Mouse (Mus musculus) forebrain, embryonic 14.5 days (tissue): ENCODE results near the gene Syt6. TPM values are rescaled to one million over a fixed set of nuclear protein-coding genes. Genes with fewer than 3 reads are reported as not detected.
"Not testable (repeated sequence)": the region's sequence is repeated elsewhere in the genome, so short reads cannot be mapped to it uniquely, and the experiment has no call there.

Source experiments
- ATAC-seq: fragments of 200-750 bp; cut with Nextera tagmentation; 2 replicates; pipeline ENCODE4 v1.8.0; 2017; ENCODE audit warnings: mild to moderate bottlenecking, moderate library complexity
- DNase-seq: peaks from one replicate; pipeline ENCODE4 v3.0.0-alpha.2; 2015; ENCODE audit warnings: low spot score
- H3K27ac ChIP-seq: fragments of 300-500 bp; sonication (generic); 2 replicates; pipeline ENCODE4 v1.5.1; 2014; ENCODE audit warnings: low read depth, mild to moderate bottlenecking, control low read depth, low read length, moderate library complexity
- H3K27me3 ChIP-seq: fragments of 300-500 bp; sonication (generic); replicated peaks from 2 replicates; pipeline ENCODE4 v1.6.1; 2014; ENCODE audit warnings: low read length, control low read depth, mixed read lengths; ENCODE audit not compliant: control insufficient read depth, insufficient read depth
- H3K36me3 ChIP-seq: fragments of 300-500 bp; sonication (generic); 2 replicates; pipeline ENCODE4 v1.6.1; 2014; ENCODE audit warnings: low read length, control low read depth; ENCODE audit not compliant: control insufficient read depth, insufficient read depth
- H3K4me1 ChIP-seq: fragments of 300-500 bp; sonication (generic); 2 replicates; pipeline ENCODE4 v1.6.1; 2014; ENCODE audit warnings: antibody characterized with exemption, low read length, control low read depth; ENCODE audit not compliant: control insufficient read depth, insufficient read depth
- H3K4me2 ChIP-seq: fragments of 300-500 bp; sonication (generic); 2 replicates; pipeline ENCODE4 v1.6.1; 2014; ENCODE audit warnings: mild to moderate bottlenecking, control low read depth, low read length
- H3K4me3 ChIP-seq: fragments of 300-500 bp; sonication (generic); 2 replicates; pipeline ENCODE4 v1.5.1; 2014; ENCODE audit warnings: low read depth, low read length, control low read depth
- H3K9ac ChIP-seq: fragments of 300-500 bp; sonication (generic); 2 replicates; pipeline ENCODE4 v1.6.1; 2014; ENCODE audit warnings: mild to moderate bottlenecking, low read length, control low read depth, moderate library complexity
- H3K9me3 ChIP-seq: fragments of 300-500 bp; sonication (generic); replicated peaks from 2 replicates; pipeline ENCODE4 v1.6.1; 2016; ENCODE audit warnings: low read length, control low read depth, mixed read lengths; ENCODE audit not compliant: control insufficient read depth
- WGBS: fragments of 180-500 bp; shearing (Covaris S2); extraction: QIAGEN DNeasy Blood & Tissue Kit; methylation state at CpG from one replicate; pipeline ENCODE4 v1.1.7; 2014; 5-methylcytosine and 5-hydroxymethylcytosine counted together
- polyA plus RNA-seq: library from polyadenylated mRNA; unstranded; fragments of >200 nt; fragmentation: Nextera tagmentation; extraction: Ambion mirVana; gene quantifications from 2 replicates; pipeline ENCODE4 v1.2.1, GENCODE M21; 2014

The Syt6 gene
- polyA plus RNA-seq, 1 experiment from 2014 or later: 12.6 TPM

GRCm38 (mm10) chr3:103627661-103628060 is 52.6 kb downstream of the Syt6 start:
- 89% methylated on average over 3 of the region's 3 CpGs for WGBS
- no peak for ATAC-seq

GRCm38 (mm10) chr3:103633124-103633523 is 58.1 kb downstream of the Syt6 start:
- H3K9me3 ChIP-seq: no peaks in the 10 kb centered on the region
- H3K27ac ChIP-seq: no peak overlapping the region
- no peak overlapping the region for H3K4me3 ChIP-seq
- WGBS: 79% methylated on average over 7 of the region's 7 CpGs
- no peak overlapping the region for H3K4me2 ChIP-seq
- H3K36me3 ChIP-seq: no peaks in the 10 kb centered on the region
- H3K9ac ChIP-seq: no peak overlapping the region
- no peaks in the 10 kb centered on the region for H3K4me1 ChIP-seq
- no peak for ATAC-seq
- H3K27me3 ChIP-seq: no peaks in the 10 kb centered on the region
- no peak for DNase-seq

More at GRCm38 (mm10) chr3:103627661-103628060, 52.6 kb downstream of the Syt6 start:
- no peak overlapping the region for H3K4me3 ChIP-seq
- no peaks in the 10 kb centered on the region for H3K27me3 ChIP-seq
- H3K36me3 ChIP-seq: no peaks in the 10 kb centered on the region
- H3K4me1 ChIP-seq: peaks cover 8% of the 10 kb centered on the region
- no peak overlapping the region for H3K27ac ChIP-seq
- H3K4me2 ChIP-seq: no peak overlapping the region
- no peak overlapping the region for H3K9ac ChIP-seq
- no peaks in the 10 kb centered on the region for H3K9me3 ChIP-seq
- DNase-seq: no peak

- ATAC-seq: no peak
- 81% methylated on average over 4 of the region's 4 CpGs for WGBS
- H3K27me3 ChIP-seq: no peaks in the 10 kb centered on the region
These were observed 58.8 kb downstream of the Syt6 start for GRCm38 (mm10) chr3:103633831-103634230.

GRCm38 (mm10) chr3:103634256-103634655 is 59.2 kb downstream of the Syt6 start:
- Histone ChIP-seq H3K27me3 (no peaks in the 10 kb centered on the region), H3K4me2 (no peak overlapping the region)
- WGBS: 100% methylated on average over 1 of the region's 1 CpGs

More at GRCm38 (mm10) chr3:103633831-103634230, 58.8 kb downstream of the Syt6 start:
- no peak for DNase-seq
- H3K9me3 ChIP-seq: no peaks in the 10 kb centered on the region
- H3K4me3 ChIP-seq: no peak overlapping the region
- H3K36me3 ChIP-seq: no peaks in the 10 kb centered on the region
- H3K27ac ChIP-seq: no peak overlapping the region
- no peak overlapping the region for H3K4me2 ChIP-seq
- H3K4me1 ChIP-seq: no peaks in the 10 kb centered on the region
- H3K9ac ChIP-seq: no peak overlapping the region

GRCm38 (mm10) chr3:103637641-103638040 is 62.6 kb downstream of the Syt6 start:
- DNase-seq (peak; percentile 51), ATAC-seq (peak; percentile 34; the same call in 1 of the 2 replicates)
- H3K27me3 ChIP-seq: no peaks in the 10 kb centered on the region
- H3K36me3 ChIP-seq: no peaks in the 10 kb centered on the region
- H3K27ac ChIP-seq: no peak overlapping the region
- H3K9ac ChIP-seq: no peak overlapping the region
- H3K4me2 ChIP-seq: no peak overlapping the region
- WGBS: 18% methylated on average over 1 of the region's 1 CpGs
- no peaks in the 10 kb centered on the region for H3K4me1 ChIP-seq
- H3K9me3 ChIP-seq: no peaks in the 10 kb centered on the region
- no peak overlapping the region for H3K4me3 ChIP-seq

More at GRCm38 (mm10) chr3:103634256-103634655, 59.2 kb downstream of the Syt6 start:
- Histone ChIP-seq H3K9ac (no peak overlapping the region), H3K9me3 (no peaks in the 10 kb centered on the region), H3K4me1 (no peaks in the 10 kb centered on the region), H3K4me3 (no peak overlapping the region), H3K27ac (no peak overlapping the region), H3K36me3 (no peaks in the 10 kb centered on the region)
- no peak for DNase-seq
- ATAC-seq: no peak

- H3K4me1 ChIP-seq: no peaks in the 10 kb centered on the region
- WGBS: 51% methylated on average over 8 of the region's 8 CpGs
- no peak overlapping the region for H3K27ac ChIP-seq
- no peak overlapping the region for H3K4me3 ChIP-seq
- DNase-seq (no peak), ATAC-seq (no peak)
- no peaks in the 10 kb centered on the region for H3K36me3 ChIP-seq
- H3K27me3 ChIP-seq: no peaks in the 10 kb centered on the region
- no peak overlapping the region for H3K9ac ChIP-seq
- no peaks in the 10 kb centered on the region for H3K9me3 ChIP-seq
- H3K4me2 ChIP-seq: no peak overlapping the region
These were observed 65.3 kb downstream of the Syt6 start for GRCm38 (mm10) chr3:103640226-103640803.

- 46% methylated on average over 7 of the region's 7 CpGs for WGBS
- Histone ChIP-seq H3K4me3 (no peak overlapping the region), H3K36me3 (no peaks in the 10 kb centered on the region), H3K9me3 (no peaks in the 10 kb centered on the region), H3K27ac (no peak overlapping the region), H3K9ac (no peak overlapping the region), H3K4me2 (no peak overlapping the region), H3K4me1 (no peaks in the 10 kb centered on the region), H3K27me3 (no peaks in the 10 kb centered on the region)
- DNase-seq (peak; percentile 23), ATAC-seq (0 out of 2 replicates have a peak, but pooled peaks have one; percentile 37)
These were observed 66.3 kb downstream of the Syt6 start for GRCm38 (mm10) chr3:103641301-103641700.

- ATAC-seq: not testable (repeated sequence)
These were observed 70.9 kb downstream of the Syt6 start, which contains the start of gene Atg4a-ps for GRCm38 (mm10) chr3:103645968-103646367. Atg4a-ps (minus strand) TSS chr3:103646068.

GRCm38 (mm10) chr3:103647164-103647867 is 72.3 kb downstream of the Syt6 start:
- Histone ChIP-seq H3K4me1 (no peaks in the 10 kb centered on the region), H3K4me3 (no peak overlapping the region), H3K36me3 (no peaks in the 10 kb centered on the region), H3K9me3 (no peaks in the 10 kb centered on the region), H3K4me2 (no peak overlapping the region), H3K27me3 (no peaks in the 10 kb centered on the region), H3K9ac (no peak overlapping the region), H3K27ac (no peak overlapping the region)
- DNase-seq (no peak), ATAC-seq (no peak)
- 86% methylated on average over 11 of the region's 11 CpGs for WGBS

More at GRCm38 (mm10) chr3:103645968-103646367, 70.9 kb downstream of the Syt6 start, which contains the start of gene Atg4a-ps:
- DNase-seq, H3K27me3 ChIP-seq, H3K36me3 ChIP-seq, H3K4me2 ChIP-seq, H3K27ac ChIP-seq, H3K4me1 ChIP-seq, H3K9me3 ChIP-seq, H3K9ac ChIP-seq, H3K4me3 ChIP-seq: not testable (repeated sequence)
- 82% methylated on average over 2 of the region's 2 CpGs for WGBS
